Mouse (Mus musculus) liver, adult 2 months (tissue): ENCODE data around the gene 9230112D13Rik. TPM values are rescaled to one million over a fixed set of nuclear protein-coding genes. Genes with fewer than 3 reads are reported as not detected.

Source experiments
- DNase-seq: peaks from one replicate; pipeline ENCODE4 v3.0.0-alpha.2; 2011; ENCODE audit warnings: low read depth, low spot score; ENCODE audit errors: extremely low read depth
- H3K27ac ChIP-seq: fragments of 200-500 bp; replicated peaks from 2 replicates; pipeline ENCODE4 v1.5.1; 2012; ENCODE audit warnings: low read depth, mild to moderate bottlenecking, control low read depth, inconsistent platforms, low read length; ENCODE audit not compliant: insufficient read depth
- H3K27me3 ChIP-seq: fragments of 200-500 bp; 2 replicates; pipeline ENCODE4 v1.6.1; 2012; ENCODE audit warnings: mild to moderate bottlenecking, moderate library complexity, low read length, inconsistent platforms; ENCODE audit not compliant: control insufficient read depth, insufficient read depth
- H3K36me3 ChIP-seq: fragments of 200-500 bp; 2 replicates; pipeline ENCODE4 v1.6.1; 2012; ENCODE audit warnings: low read length, inconsistent platforms; ENCODE audit not compliant: control insufficient read depth, insufficient read depth
- H3K4me1 ChIP-seq: fragments of 200-500 bp; 2 replicates; pipeline ENCODE4 v1.6.1; 2011; ENCODE audit warnings: low read length; ENCODE audit not compliant: control insufficient read depth, insufficient read depth
- H3K4me3 ChIP-seq: fragments of 200-500 bp; 2 replicates; pipeline ENCODE4 v1.5.1; 2011; ENCODE audit warnings: low read depth, mild to moderate bottlenecking, control low read depth, low read length, moderate library complexity; ENCODE audit not compliant: insufficient read depth
- H3K79me2 ChIP-seq: fragments of 200-500 bp; 2 replicates; pipeline ENCODE4 v1.6.1; 2012; ENCODE audit warnings: inconsistent platforms, mild to moderate bottlenecking, low read length, moderate library complexity; ENCODE audit not compliant: control insufficient read depth, insufficient read depth
- H3K9ac ChIP-seq: fragments of 200-500 bp; 2 replicates; pipeline ENCODE4 v1.6.1; 2012; ENCODE audit warnings: low read depth, mild to moderate bottlenecking, control low read depth, inconsistent platforms, low read length
- CTCF ChIP-seq: fragments of 200-500 bp; IDR thresholded peaks from 2 replicates; pipeline ENCODE4 v1.5.1; 2011; ENCODE audit warnings: low read depth, low read length, control low read depth
- POLR2A ChIP-seq: fragments of 200-500 bp; IDR thresholded peaks from 2 replicates; pipeline ENCODE4 v1.6.1; 2011; ENCODE audit warnings: low read length, control low read depth; ENCODE audit not compliant: insufficient read depth; ENCODE audit errors: extremely low read depth
- WGBS: fragments of 180-500 bp; shearing (Covaris S2); methylation state at CpG from one replicate; pipeline ENCODE4 v1.1.7; 2018; 5-methylcytosine and 5-hydroxymethylcytosine counted together
- polyA plus RNA-seq: library from polyadenylated mRNA; depleted of rRNA; stranded (reverse); fragments of >200 nt; gene quantifications from 2 replicates; pipeline ENCODE4 v1.2.3, GENCODE M21; 2012
- total RNA-seq: library from RNA; depleted of rRNA; stranded (reverse); fragments of >200 nt; gene quantifications from 2 replicates; pipeline ENCODE4 v1.2.3, GENCODE M21; 2014

The 9230112D13Rik gene
- total and polyA plus RNA-seq, 2 experiments, result not detected

GRCm38 (mm10) chr14:34558947-34559346 lies 36.3 kb upstream of the 9230112D13Rik start:
- H3K79me2 ChIP-seq, result no peaks in the 10 kb centered on the region
- no peaks in the 10 kb centered on the region for H3K27me3 ChIP-seq
- H3K27ac ChIP-seq, result no peak overlapping the region
- H3K4me1 ChIP-seq, result peaks cover 2% of the 10 kb centered on the region; the same call in 1 of the 2 replicates
- H3K36me3 ChIP-seq, result no peaks in the 10 kb centered on the region
- H3K9ac ChIP-seq, result no peak overlapping the region
- TF ChIP-seq POLR2A (no peak), CTCF (no peak)
- WGBS, result 91% methylated on average over 9 of the region's 9 CpGs
- DNase-seq, result no peak
- no peak overlapping the region for H3K4me3 ChIP-seq

GRCm38 (mm10) chr14:34555211-34555610 lies 32.6 kb upstream of the 9230112D13Rik start:
- H3K36me3 ChIP-seq, result no peaks in the 10 kb centered on the region
- peaks cover 2% of the 10 kb centered on the region; the same call in 1 of the 2 replicates for H3K4me1 ChIP-seq
- no peaks in the 10 kb centered on the region for H3K79me2 ChIP-seq
- no peak overlapping the region for H3K4me3 ChIP-seq
- DNase-seq, result no peak
- no peaks in the 10 kb centered on the region for H3K27me3 ChIP-seq
- no peak for TF ChIP-seq CTCF
- TF ChIP-seq POLR2A, result no peak
- WGBS, result 82% methylated on average over 13 of the region's 13 CpGs
- H3K9ac ChIP-seq, result no peak overlapping the region
- H3K27ac ChIP-seq, result no peak overlapping the region

- Histone ChIP-seq H3K79me2 (no peaks in the 10 kb centered on the region), H3K27ac (no peak overlapping the region), H3K4me1 (peaks cover 2% of the 10 kb centered on the region; the same call in 1 of the 2 replicates), H3K27me3 (no peaks in the 10 kb centered on the region), H3K9ac (no peak overlapping the region), H3K36me3 (no peaks in the 10 kb centered on the region), H3K4me3 (no peak overlapping the region)
- WGBS, result 8% methylated on average over 3 of the region's 3 CpGs
- peak; percentile 82 for DNase-seq
- TF ChIP-seq POLR2A, result no peak
- TF ChIP-seq CTCF, result no peak
Measured at GRCm38 (mm10) chr14:34554047-34554446, 31.4 kb upstream of the 9230112D13Rik start.

GRCm38 (mm10) chr14:34553470-34553869 lies 30.9 kb upstream of the 9230112D13Rik start:
- no peaks in the 10 kb centered on the region for H3K27me3 ChIP-seq
- TF ChIP-seq CTCF (no peak), POLR2A (no peak)
- DNase-seq, result no peak
- H3K79me2 ChIP-seq, result no peaks in the 10 kb centered on the region
- H3K36me3 ChIP-seq, result no peaks in the 10 kb centered on the region
- 60% methylated on average over 6 of the region's 6 CpGs for WGBS
- H3K9ac ChIP-seq, result no peak overlapping the region
- H3K27ac ChIP-seq, result no peak overlapping the region
- peaks cover 2% of the 10 kb centered on the region; the same call in 1 of the 2 replicates for H3K4me1 ChIP-seq
- no peak overlapping the region for H3K4me3 ChIP-seq

DNA sequence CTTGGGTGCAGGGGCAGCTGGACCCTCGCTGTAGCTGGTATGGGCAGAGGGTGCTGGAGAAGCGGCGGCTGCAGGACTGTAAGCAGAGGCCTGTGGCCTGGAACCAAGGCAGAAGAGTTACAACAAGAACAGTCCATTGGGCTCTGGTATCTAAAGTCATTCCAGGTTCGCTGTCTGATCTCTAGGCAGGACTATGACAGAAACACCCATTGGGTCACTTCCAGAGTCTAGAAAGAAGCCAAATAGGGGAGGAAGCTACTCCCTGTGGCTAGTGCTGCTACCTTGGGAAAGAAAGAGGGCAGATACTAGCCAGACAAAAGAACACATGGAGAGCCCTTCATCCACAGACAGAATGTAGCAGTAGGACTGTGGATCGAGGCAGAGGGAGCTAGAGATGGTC lies 29.6 kb upstream of the 9230112D13Rik start:
- 74% methylated on average over 5 of the region's 5 CpGs for WGBS
- no peak overlapping the region for H3K27ac ChIP-seq
- H3K27me3 ChIP-seq, result no peaks in the 10 kb centered on the region

DNA sequence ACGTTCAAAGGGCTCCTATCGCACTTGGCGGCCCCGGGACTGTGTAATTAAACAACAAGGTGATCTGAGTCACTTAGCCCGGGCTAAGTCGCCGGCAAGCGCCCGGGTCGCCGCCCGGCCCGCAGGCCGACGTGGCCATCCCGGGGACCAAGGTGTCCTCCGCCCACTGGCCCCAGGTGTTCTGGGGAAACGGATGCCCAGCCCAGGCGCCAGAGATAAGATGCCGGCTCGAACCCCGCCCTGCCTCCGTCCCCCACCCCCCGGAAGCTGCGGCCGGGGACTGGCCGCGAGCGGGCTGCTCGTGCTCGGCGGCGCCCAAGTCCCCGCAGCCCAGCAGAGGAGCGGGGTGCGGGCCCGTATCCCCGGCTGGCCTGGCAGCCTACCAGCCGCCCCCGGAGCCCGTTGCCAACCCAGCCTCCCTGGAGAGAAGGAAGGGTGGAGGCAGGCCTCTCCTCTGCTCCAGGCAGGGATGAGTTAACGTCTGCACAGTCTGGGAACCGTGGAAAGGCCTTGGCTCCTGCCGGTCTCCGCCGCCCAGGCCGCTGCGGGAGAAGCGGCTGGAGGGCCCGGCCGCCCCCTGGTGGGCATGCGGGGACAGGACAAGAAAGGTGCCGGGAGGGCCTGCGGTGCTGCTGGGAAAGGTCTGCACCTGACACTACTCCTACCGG lies 26.5 kb upstream of the 9230112D13Rik start:
- Histone ChIP-seq H3K27ac (no peak overlapping the region), H3K79me2 (no peaks in the 10 kb centered on the region), H3K27me3 (no peaks in the 10 kb centered on the region), H3K9ac (peak overlapping the region; percentile 86), H3K36me3 (no peaks in the 10 kb centered on the region), H3K4me1 (peaks cover 4% of the 10 kb centered on the region; the same call in 1 of the 2 replicates), H3K4me3 (peak overlapping the region; percentile 81)
- no peak for TF ChIP-seq POLR2A
- TF ChIP-seq CTCF, result peak; percentile 87
- WGBS, result under 1% methylated on average over 55 of the region's 55 CpGs
- DNase-seq, result peak; percentile 61

More for the DNA sequence above, 29.6 kb upstream of the 9230112D13Rik start:
- Histone ChIP-seq H3K79me2 (no peaks in the 10 kb centered on the region), H3K9ac (no peak overlapping the region), H3K36me3 (no peaks in the 10 kb centered on the region), H3K4me3 (no peak overlapping the region), H3K4me1 (peaks cover 5% of the 10 kb centered on the region; the same call in 1 of the 2 replicates)
- TF ChIP-seq POLR2A (no peak), CTCF (no peak)
- peak; percentile 75 for DNase-seq
